Comparison of ENCODE assay signal across 17 mouse cellular contexts in genomic region chr6:82052726-82053118, GRCm38 (mm10). TPM values are rescaled to one million over a fixed set of nuclear protein-coding genes. Genes with fewer than 3 reads are reported as not detected.
A peak's percentile ranks its signal among the peaks of the same experiment; 100 is the strongest.
DNase-seq lines count a peak whose midpoint lies in the region; ATAC-seq lines count a peak whose summit lies in the region.
"Had no signal": no experiment of that assay in that cellular context is flagged by ENCODE, and none has a peak within 500 bp of the region (broad histone marks: within the 10 kb centered on the region; RNA-seq: fewer than 3 reads in every experiment).

No protein-coding gene starts in this region.

- H3K9ac ChIP-seq in liver, embryonic 16.5 days (ENCODE audit: low read depth, low read length) = peak overlapping the region; percentile 18; the same call in 1 of the 2 replicates
- no peak overlapping the region for H3K9ac ChIP-seq in embryonic facial prominence, embryonic 15.5 days
- no peak overlapping the region for H3K9ac ChIP-seq in midbrain, embryonic 11.5 days (ENCODE audit: low read length)
- H3K9ac ChIP-seq: forebrain, embryonic 15.5 days had no signal

- WGBS in liver, embryonic 16.5 days (ENCODE audit: insufficient replicate concordance) = 48% methylated on average over 2 of the region's 2 CpGs
- WGBS in embryonic facial prominence, embryonic 15.5 days = 25% methylated on average over 2 of the region's 2 CpGs
- WGBS in midbrain, embryonic 11.5 days = 93% methylated on average over 2 of the region's 2 CpGs

- peak overlapping the region; percentile 0; the same call in 1 of the 2 replicates for H3K27ac ChIP-seq in liver, embryonic 16.5 days (ENCODE audit: low read length)
- H3K27ac ChIP-seq in embryonic facial prominence, embryonic 15.5 days (replicated peaks) = peak overlapping the region; percentile 75
- H3K27ac ChIP-seq in midbrain, embryonic 11.5 days (ENCODE audit: low read depth, low read length) = no peak overlapping the region
- H3K27ac ChIP-seq: forebrain, embryonic 15.5 days; heart, adult 2 months had no signal

- H3K4me3 ChIP-seq in liver, embryonic 16.5 days (ENCODE audit: low read depth, low read length) = no peak overlapping the region
- no peak overlapping the region for H3K4me3 ChIP-seq in embryonic facial prominence, embryonic 15.5 days (replicated peaks)
- H3K4me3 ChIP-seq in midbrain, embryonic 11.5 days (ENCODE audit: low read depth, low read length) = no peak overlapping the region
- H3K4me3 ChIP-seq: forebrain, embryonic 15.5 days; heart, adult 2 months had no signal

- peak; percentile 54 for DNase-seq in kidney, adult 11 months
- no peak for DNase-seq in kidney, postnatal 36 days
- no peak for DNase-seq in liver
- DNase-seq in lung, postnatal 25 days (ENCODE audit: low spot score) = peak; percentile 28
- no peak for DNase-seq in adrenal gland, postnatal 10 days
- DNase-seq in midbrain, embryonic 11.5 days (ENCODE audit: low spot score, missing footprints) = no peak
- DNase-seq: B cell, adult 2 months; cerebellum, adult 11 months; gastrocnemius, postnatal 10 days; heart, adult 2 months; kidney, adult 8-10 months; layer of hippocampus, adult 9-11 months; midbrain, embryonic 14.5 days; right cerebral cortex, adult 18-20 months had no signal

- H3K27me3 ChIP-seq in liver, embryonic 16.5 days (ENCODE audit: control insufficient read depth, insufficient read depth, low read depth, low read length) = no peaks in the 10 kb centered on the region
- H3K27me3 ChIP-seq in embryonic facial prominence, embryonic 15.5 days = no peaks in the 10 kb centered on the region
- no peaks in the 10 kb centered on the region; the same call in none of the 2 replicates for H3K27me3 ChIP-seq in midbrain, embryonic 11.5 days (ENCODE audit: control insufficient read depth, insufficient read depth, low read length)
- H3K27me3 ChIP-seq: forebrain, embryonic 15.5 days had no signal

- H3K4me1 ChIP-seq in liver, embryonic 16.5 days (ENCODE audit: control insufficient read depth, low read depth, low read length) = peaks cover 6% of the 10 kb centered on the region
- peaks cover 34% of the 10 kb centered on the region for H3K4me1 ChIP-seq in embryonic facial prominence, embryonic 15.5 days
- H3K4me1 ChIP-seq in midbrain, embryonic 11.5 days (ENCODE audit: control insufficient read depth, insufficient read depth, low read length) = no peaks in the 10 kb centered on the region
- H3K4me1 ChIP-seq: forebrain, embryonic 15.5 days had no signal

- H3K9me3 ChIP-seq in liver, embryonic 16.5 days (replicated peaks; ENCODE audit: control insufficient read depth, low read length) = no peaks in the 10 kb centered on the region
- H3K9me3 ChIP-seq in embryonic facial prominence, embryonic 15.5 days (replicated peaks) = no peaks in the 10 kb centered on the region
- H3K9me3 ChIP-seq in midbrain, embryonic 11.5 days (ENCODE audit: control insufficient read depth, low read length) = no peaks in the 10 kb centered on the region
- H3K9me3 ChIP-seq: forebrain, embryonic 15.5 days had no signal

- H3K4me2 ChIP-seq in liver, embryonic 16.5 days (ENCODE audit: low read depth, low read length) = no peak overlapping the region
- H3K4me2 ChIP-seq in embryonic facial prominence, embryonic 15.5 days (replicated peaks) = 0 out of 2 replicates have a peak overlapping the region, but pooled peaks have one; percentile 6
- no peak overlapping the region for H3K4me2 ChIP-seq in midbrain, embryonic 11.5 days
- H3K4me2 ChIP-seq: forebrain, embryonic 15.5 days had no signal

- no peak for ATAC-seq in liver, embryonic 16.5 days (ENCODE audit: low read depth)
- ATAC-seq in embryonic facial prominence, embryonic 15.5 days (ENCODE audit: insufficient number of reproducible peaks, low FRiP score, low TSS enrichment, low read depth) = no peak
- no peak for ATAC-seq in midbrain, embryonic 11.5 days (ENCODE audit: low FRiP score)
- ATAC-seq: forebrain, embryonic 15.5 days had no signal

- no peaks in the 10 kb centered on the region; the same call in 1 of the 2 replicates for H3K36me3 ChIP-seq in liver, embryonic 16.5 days (ENCODE audit: control insufficient read depth, insufficient read depth)
- no peaks in the 10 kb centered on the region for H3K36me3 ChIP-seq in embryonic facial prominence, embryonic 15.5 days
- H3K36me3 ChIP-seq in midbrain, embryonic 11.5 days (ENCODE audit: control insufficient read depth, insufficient read depth, low read length) = no peaks in the 10 kb centered on the region
- H3K36me3 ChIP-seq: forebrain, embryonic 15.5 days had no signal

RNA-seq across cellular contexts. Expression of gene Eva1a, which starts 11.9 kb away (rescaled TPM):
- polyA plus RNA-seq in liver, embryonic 16.5 days (2015; fragmentation: Nextera tagmentation; extraction: Ambion mirVana) = 11.9 and 12.7 TPM in 2 replicates
- 16.8 and 17.2 TPM in 2 replicates for polyA plus RNA-seq in embryonic facial prominence, embryonic 15.5 days (2015; fragmentation: Nextera tagmentation; extraction: Ambion mirVana)
- 10 to 100 TPM in 1 of 2 experiments, 1 to 10 TPM in 1; 7.4 to 11.4 TPM for total RNA-seq in adrenal gland, postnatal 10 days (2021)
- polyA plus RNA-seq in midbrain, embryonic 11.5 days (2014; fragmentation: Nextera tagmentation; extraction: Ambion mirVana) = 2.4 and 2.7 TPM in 2 replicates

Comparison
In these comparisons a context has a peak if more than half of its experiments do, and no peak if none do; other contexts are left out.
1. DNase-seq: peak in kidney, adult 11 months (single experiment) and lung, postnatal 25 days (single experiment); none in kidney, postnatal 36 days (0 of 2), liver (single experiment), adrenal gland, postnatal 10 days (single experiment) and midbrain, embryonic 11.5 days (single experiment).